Mouse (Mus musculus): ENCODE results near the gene Lrrc15.

- TF ChIP-seq GATA1 (IDR thresholded peaks at IDR 0.05; ENCODE audit: borderline replicate concordance, low read length), result no peak
- no peak for TF ChIP-seq CTCF (IDR thresholded peaks at IDR 0.05; ENCODE audit: low read depth, low read length)
- no peak for TF ChIP-seq GATA2 (IDR thresholded peaks at IDR 0.05; ENCODE audit: borderline replicate concordance, low read depth, low read length)
- no peak for TF ChIP-seq TAL1 (conservative IDR thresholded peaks at IDR 0.05; ENCODE audit: low read depth, low read length)
Measured at GRCm38 (mm10) chr16:30265611-30266010, 17.4 kb downstream of the Lrrc15 start.

Data from G1E (cell line).